Mouse (Mus musculus) layer of hippocampus, adult 2 months (tissue): ENCODE measurements at regions not wholly inside any gene's neighbourhood (a gene's known extent, or its start where the extent isn't known, plus 50 kb on each side); places are given as distances from the start of the nearest gene placed in this dataset.

Experiments
- DNase-seq, 2 experiments: peaks; one replicate each; pipeline ENCODE4 v3.0.0; 2022; ENCODE audit warnings: low spot score in 2 of 2
- H3K27ac ChIP-seq: fragments of 200-600 bp; 2 replicates; pipeline ENCODE4 v1.8.1; 2022
- H3K4me3 ChIP-seq: fragments of 200-600 bp; 2 replicates; pipeline ENCODE4 v1.8.1; 2022; ENCODE audit warnings: mild to moderate bottlenecking
- CTCF ChIP-seq: fragments of 200-600 bp; conservative IDR thresholded peaks from 2 replicates; pipeline ENCODE4 v1.8.1; 2022; ENCODE audit warnings: antibody characterized with exemption, mild to moderate bottlenecking, moderate library complexity

- no peak for TF ChIP-seq CTCF
- DNase-seq = peak in 1 of 2 experiments; percentile 27
Measured at GRCm38 (mm10) chr1:169822034-169822433, 74.6 kb upstream of the Rgs4 start.

DNA sequence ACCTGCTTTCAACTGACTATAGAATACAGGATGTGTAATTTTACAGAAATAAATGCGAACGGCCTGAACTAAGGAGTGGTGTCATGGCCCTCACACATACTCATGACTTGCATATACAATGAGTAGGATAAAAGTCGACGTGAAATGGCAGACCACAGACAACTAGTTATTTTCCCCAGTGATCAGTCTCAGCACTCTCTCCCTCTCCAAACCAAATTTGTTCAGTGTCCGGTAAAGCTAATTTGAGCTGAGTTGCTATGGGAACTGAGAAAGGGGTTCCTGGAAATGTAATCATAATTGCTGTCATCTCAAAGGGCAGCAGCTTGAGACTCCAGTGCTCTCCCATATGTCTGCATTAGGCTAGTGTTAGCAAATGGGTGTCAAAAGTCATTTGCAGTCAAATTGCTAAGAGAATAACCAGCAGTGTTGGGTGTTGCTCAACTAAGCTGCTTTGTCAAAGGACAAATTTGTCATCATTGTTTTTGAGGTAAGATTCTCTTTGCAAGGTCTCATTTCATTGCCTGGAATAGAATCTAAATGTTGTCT lies 72.0 kb upstream of the Rgs4 start:
- no peak for TF ChIP-seq CTCF
- Histone ChIP-seq H3K27ac (no peak overlapping the region), H3K4me3 (no peak overlapping the region)
- DNase-seq = no peak

More at GRCm38 (mm10) chr1:169822034-169822433, 74.6 kb upstream of the Rgs4 start:
- Histone ChIP-seq H3K4me3 (no peak overlapping the region), H3K27ac (no peak overlapping the region)

- Histone ChIP-seq H3K4me3 (no peak overlapping the region), H3K27ac (peak overlapping the region; percentile 29)
- no peak for DNase-seq
- TF ChIP-seq CTCF = no peak
Measured at GRCm38 (mm10) chr1:169816939-169817338, 69.5 kb upstream of the Rgs4 start.

- no peak overlapping the region for H3K27ac ChIP-seq
- DNase-seq = no peak
- no peak for TF ChIP-seq CTCF
- no peak overlapping the region for H3K4me3 ChIP-seq
Measured at GRCm38 (mm10) chr1:169812512-169813101, 65.2 kb upstream of the Rgs4 start.

DNA sequence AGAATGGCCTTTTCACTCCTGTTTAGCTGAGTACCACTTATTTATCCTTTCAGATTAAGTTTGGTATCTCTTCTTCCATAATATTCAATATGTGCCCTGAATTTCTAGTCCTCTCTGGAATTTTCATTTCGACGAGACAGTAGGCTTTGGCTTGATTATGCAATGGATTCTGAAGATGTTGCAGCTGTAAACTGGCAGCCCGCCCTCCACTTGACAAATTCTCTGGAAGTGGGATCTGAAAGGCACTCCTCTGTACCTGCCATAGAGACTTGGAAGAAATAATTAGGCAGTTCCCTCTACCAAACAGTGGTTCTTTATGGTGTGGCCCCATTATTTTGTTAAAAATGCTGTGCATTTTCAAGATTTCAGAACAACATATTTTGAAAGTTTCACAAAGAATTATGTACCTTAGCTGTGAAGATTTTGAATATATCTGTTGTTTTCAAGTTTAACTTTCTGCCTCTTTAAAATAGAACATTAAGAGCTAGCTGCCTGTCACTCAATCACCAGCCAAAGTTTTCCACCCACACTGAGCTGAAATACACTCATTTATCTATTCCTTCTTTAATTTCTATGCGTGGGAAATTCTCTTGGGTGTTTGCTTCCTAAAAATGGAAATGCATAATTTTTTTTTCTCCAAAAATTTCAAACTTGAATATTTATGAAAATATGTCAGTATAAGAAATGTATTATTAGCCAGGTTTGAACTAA lies 56.1 kb upstream of the Rgs4 start:
- peak in 1 of 2 experiments; percentile 40 for DNase-seq
- H3K27ac ChIP-seq = 0 out of 2 replicates have a peak overlapping the region, but pooled peaks have one; percentile 43
- TF ChIP-seq CTCF = no peak
- no peak overlapping the region for H3K4me3 ChIP-seq

DNA sequence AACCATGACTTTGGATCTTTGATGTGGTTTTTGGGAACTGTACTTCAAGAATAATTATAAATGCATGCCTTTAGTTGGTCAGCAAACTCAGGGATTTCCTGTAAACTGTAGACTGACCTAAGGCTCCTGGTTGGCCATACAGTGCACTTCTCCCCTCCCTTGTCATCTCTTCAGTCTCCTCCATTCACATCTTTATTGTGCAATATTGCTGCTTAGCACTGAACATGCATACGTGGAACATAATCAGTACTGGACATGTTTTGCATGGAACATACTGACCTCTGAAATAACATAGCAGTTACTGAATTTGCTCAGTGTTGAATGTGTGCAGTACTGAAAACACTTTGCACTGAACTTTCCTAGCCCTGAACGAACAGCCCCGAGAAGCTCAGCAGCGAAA lies 55.4 kb upstream of the Rgs4 start:
- Histone ChIP-seq H3K4me3 (no peak overlapping the region), H3K27ac (0 out of 2 replicates have a peak overlapping the region, but pooled peaks have one; percentile 43)
- DNase-seq = no peak
- TF ChIP-seq CTCF = no peak

GRCm38 (mm10) chr1:169802053-169802830 lies 54.8 kb upstream of the Rgs4 start:
- no peak for DNase-seq
- H3K4me3 ChIP-seq = no peak overlapping the region
- TF ChIP-seq CTCF = no peak
- H3K27ac ChIP-seq = no peak overlapping the region
